In the genomic region with DNA sequence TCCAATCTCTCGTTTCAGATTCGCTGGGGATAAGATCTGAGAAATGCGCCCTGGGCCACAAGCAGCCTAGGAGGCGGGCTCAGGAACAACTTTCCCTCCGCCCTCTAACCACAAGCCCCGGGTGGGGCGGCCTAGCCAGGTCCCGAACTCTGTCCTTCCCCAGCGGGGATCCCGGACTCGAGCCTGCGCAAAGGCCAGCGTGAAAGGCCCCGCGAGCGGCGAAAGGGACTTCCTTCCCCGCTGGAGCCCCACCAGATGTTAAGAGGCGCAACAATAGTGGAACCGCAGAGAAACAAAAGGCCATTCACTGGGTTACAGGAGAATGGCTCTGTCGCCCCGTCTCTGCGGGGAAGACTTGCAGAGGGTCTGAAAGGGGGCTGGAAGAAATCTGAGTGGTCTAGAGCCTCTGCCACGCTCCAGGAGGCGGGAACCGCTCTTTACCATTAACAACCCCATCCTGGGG, we compare ENCODE assay signal across 8 mouse cellular contexts. TPM values are rescaled to one million over a fixed set of nuclear protein-coding genes. Genes with fewer than 3 reads are reported as not detected.
DNase-seq lines count a peak whose midpoint lies in the region; ATAC-seq and TF ChIP-seq lines count a peak whose summit lies in the region.

No protein-coding gene starts in this region.

- WGBS in embryonic facial prominence, embryonic 14.5 days = 0% methylated on average over 26 of the region's 26 CpGs
- WGBS in heart, embryonic 13.5 days = under 1% methylated on average over 26 of the region's 26 CpGs
- under 1% methylated on average over 26 of the region's 26 CpGs for WGBS in kidney, embryonic 15.5 days
- WGBS in lung, embryonic 14.5 days = under 1% methylated on average over 26 of the region's 26 CpGs
- WGBS in neural tube, embryonic 13.5 days = under 1% methylated on average over 26 of the region's 26 CpGs
- WGBS in thymus, adult 2 months = under 1% methylated on average over 26 of the region's 26 CpGs

- H3K79me2 ChIP-seq in C2C12 (ENCODE audit: control insufficient read depth, insufficient read depth) = no peaks in the 10 kb centered on the region

- H3K9me3 ChIP-seq in embryonic facial prominence, embryonic 14.5 days (ENCODE audit: control insufficient read depth, low read length) = no peaks in the 10 kb centered on the region
- H3K9me3 ChIP-seq in heart, embryonic 13.5 days = no peaks in the 10 kb centered on the region
- H3K9me3 ChIP-seq in kidney, embryonic 15.5 days (replicated peaks) = no peaks in the 10 kb centered on the region
- H3K9me3 ChIP-seq in lung, embryonic 14.5 days (ENCODE audit: low read depth, low read length) = no peaks in the 10 kb centered on the region
- H3K9me3 ChIP-seq in neural tube, embryonic 13.5 days = no peaks in the 10 kb centered on the region

- H3K4me2 ChIP-seq in embryonic facial prominence, embryonic 14.5 days (ENCODE audit: low read depth, low read length) = peak overlapping the region; percentile 92
- peak overlapping the region; percentile 95 for H3K4me2 ChIP-seq in heart, embryonic 13.5 days
- H3K4me2 ChIP-seq in kidney, embryonic 15.5 days = peak overlapping the region; percentile 94
- H3K4me2 ChIP-seq in lung, embryonic 14.5 days = peak overlapping the region; percentile 83
- H3K4me2 ChIP-seq in neural tube, embryonic 13.5 days = peak overlapping the region; percentile 97

- H3K27ac ChIP-seq in embryonic facial prominence, embryonic 14.5 days (replicated peaks; ENCODE audit: low read depth, low read length) = peak overlapping the region; percentile 84
- H3K27ac ChIP-seq in heart, embryonic 13.5 days (replicated peaks) = 0 out of 2 replicates have a peak overlapping the region, but pooled peaks have one; percentile 22
- peak overlapping the region; percentile 88 for H3K27ac ChIP-seq in kidney, embryonic 15.5 days
- H3K27ac ChIP-seq in lung, embryonic 14.5 days (ENCODE audit: low read depth) = peak overlapping the region; percentile 90
- peak overlapping the region; percentile 34 for H3K27ac ChIP-seq in neural tube, embryonic 13.5 days (replicated peaks)
- no peak overlapping the region for H3K27ac ChIP-seq in thymus, adult 2 months (ENCODE audit: control insufficient read depth, insufficient read depth, low read length)

- peak; percentile 14; the same call in 1 of the 2 replicates for TF ChIP-seq POLR2A in thymus, adult 2 months (IDR thresholded peaks at IDR 0.05; ENCODE audit: control insufficient read depth, extremely low read depth, insufficient read depth, low read length, poor library complexity)

- H3ac ChIP-seq in C2C12 (ENCODE audit: control insufficient read depth, insufficient read length, low read depth) = no peak overlapping the region

- no peak for TF ChIP-seq CTCF in C2C12 (IDR thresholded peaks at IDR 0.05; ENCODE audit: control insufficient read depth, insufficient read depth, insufficient read length)
- no peak for TF ChIP-seq CTCF in lung, embryonic 14.5 days (IDR thresholded peaks at IDR 0.05; ENCODE audit: low read depth)
- TF ChIP-seq CTCF in thymus, adult 2 months (IDR thresholded peaks at IDR 0.05; ENCODE audit: borderline replicate concordance, control insufficient read depth, extremely low read depth, insufficient read depth, low read length, poor library complexity) = 0 out of 2 replicates have a peak, but pooled peaks have one; percentile 18

- ATAC-seq in embryonic facial prominence, embryonic 14.5 days (ENCODE audit: low read depth) = peak; percentile 81
- ATAC-seq in heart, embryonic 13.5 days (ENCODE audit: extremely low read depth, insufficient number of reproducible peaks, low FRiP score, low TSS enrichment) = peak; percentile 51; the same call in 1 of the 2 replicates
- ATAC-seq in kidney, embryonic 15.5 days (replicated peaks; ENCODE audit: low FRiP score) = peak; percentile 71
- peak; percentile 81 for ATAC-seq in lung, embryonic 14.5 days (ENCODE audit: insufficient read depth)
- peak; percentile 64 for ATAC-seq in neural tube, embryonic 13.5 days (ENCODE audit: low read depth)

- no peaks in the 10 kb centered on the region for H3K79me3 ChIP-seq in C2C12 (ENCODE audit: low read depth)

- 0 out of 2 replicates have a peak, but pooled peaks cover 3% of the 10 kb centered on the region for H3K4me1 ChIP-seq in embryonic facial prominence, embryonic 14.5 days (ENCODE audit: control insufficient read depth, insufficient read depth, low read length)
- peaks cover 9% of the 10 kb centered on the region for H3K4me1 ChIP-seq in heart, embryonic 13.5 days
- H3K4me1 ChIP-seq in kidney, embryonic 15.5 days = peaks cover 20% of the 10 kb centered on the region
- H3K4me1 ChIP-seq in lung, embryonic 14.5 days (ENCODE audit: insufficient read depth) = no peaks in the 10 kb centered on the region
- H3K4me1 ChIP-seq in neural tube, embryonic 13.5 days (replicated peaks) = peaks cover 15% of the 10 kb centered on the region
- H3K4me1 ChIP-seq in thymus, adult 2 months (replicated peaks; ENCODE audit: control insufficient read depth, insufficient read depth, low read length) = peaks cover 7% of the 10 kb centered on the region; the same call in 1 of the 2 replicates

- no peaks in the 10 kb centered on the region for H3K27me3 ChIP-seq in C2C12 (ENCODE audit: control insufficient read depth, insufficient read depth, insufficient read length)
- H3K27me3 ChIP-seq in embryonic facial prominence, embryonic 14.5 days (replicated peaks; ENCODE audit: control insufficient read depth, insufficient read depth, low read length) = no peaks in the 10 kb centered on the region; the same call in 1 of the 2 replicates
- peaks cover 10% of the 10 kb centered on the region; the same call in 1 of the 2 replicates for H3K27me3 ChIP-seq in heart, embryonic 13.5 days (replicated peaks)
- 0 out of 2 replicates have a peak, but pooled peaks cover 6% of the 10 kb centered on the region for H3K27me3 ChIP-seq in kidney, embryonic 15.5 days
- no peaks in the 10 kb centered on the region for H3K27me3 ChIP-seq in lung, embryonic 14.5 days (ENCODE audit: insufficient read depth, low read length)
- 0 out of 2 replicates have a peak, but pooled peaks cover 5% of the 10 kb centered on the region for H3K27me3 ChIP-seq in neural tube, embryonic 13.5 days
- H3K27me3 ChIP-seq in thymus, adult 2 months (ENCODE audit: control insufficient read depth, insufficient read depth, low read length) = no peaks in the 10 kb centered on the region

- H3K4me3 ChIP-seq in C2C12 (ENCODE audit: insufficient read depth, poor library complexity, severe bottlenecking) = peak overlapping the region; percentile 23
- H3K4me3 ChIP-seq in embryonic facial prominence, embryonic 14.5 days (ENCODE audit: low read depth, low read length) = peak overlapping the region; percentile 64
- peak overlapping the region; percentile 63 for H3K4me3 ChIP-seq in heart, embryonic 13.5 days
- H3K4me3 ChIP-seq in kidney, embryonic 15.5 days (replicated peaks) = peak overlapping the region; percentile 68
- H3K4me3 ChIP-seq in lung, embryonic 14.5 days (ENCODE audit: low read depth, low read length) = peak overlapping the region; percentile 63
- H3K4me3 ChIP-seq in neural tube, embryonic 13.5 days = peak overlapping the region; percentile 59
- peak overlapping the region; percentile 64 for H3K4me3 ChIP-seq in thymus, adult 2 months (ENCODE audit: control insufficient read depth, insufficient read depth, low read length)

- peak; percentile 83 for DNase-seq in adrenal gland, postnatal 10 days
- peak; percentile 83 for DNase-seq in embryonic facial prominence, embryonic 14.5 days (ENCODE audit: low spot score)
- DNase-seq in lung, embryonic 14.5 days = peak; percentile 78
- peak; percentile 72 for DNase-seq in thymus, adult 2 months

- peak overlapping the region; percentile 75 for H3K9ac ChIP-seq in embryonic facial prominence, embryonic 14.5 days (ENCODE audit: low read depth, low read length)
- H3K9ac ChIP-seq in heart, embryonic 13.5 days = peak overlapping the region; percentile 84
- H3K9ac ChIP-seq in kidney, embryonic 15.5 days = peak overlapping the region; percentile 76
- H3K9ac ChIP-seq in lung, embryonic 14.5 days = peak overlapping the region; percentile 66
- H3K9ac ChIP-seq in neural tube, embryonic 13.5 days = peak overlapping the region; percentile 72

- no peaks in the 10 kb centered on the region for H3K36me3 ChIP-seq in C2C12 (ENCODE audit: control insufficient read depth, insufficient read depth)
- H3K36me3 ChIP-seq in embryonic facial prominence, embryonic 14.5 days (ENCODE audit: control insufficient read depth, insufficient read depth, low read length) = no peaks in the 10 kb centered on the region
- H3K36me3 ChIP-seq in heart, embryonic 13.5 days = no peaks in the 10 kb centered on the region
- no peaks in the 10 kb centered on the region for H3K36me3 ChIP-seq in kidney, embryonic 15.5 days
- no peaks in the 10 kb centered on the region for H3K36me3 ChIP-seq in lung, embryonic 14.5 days (ENCODE audit: insufficient read depth)
- H3K36me3 ChIP-seq in neural tube, embryonic 13.5 days = no peaks in the 10 kb centered on the region
- no peaks in the 10 kb centered on the region for H3K36me3 ChIP-seq in thymus, adult 2 months (ENCODE audit: control insufficient read depth, insufficient read depth, low read length)

TF ChIP-seq in C2C12, 6 proteins besides CTCF, POLR2A, EP300 and RAD21:
- TF ChIP-seq FOSL1 (IDR thresholded peaks at IDR 0.05; ENCODE audit: insufficient read depth, low read length, poor library complexity, severe bottlenecking) = no peak
- no peak for TF ChIP-seq CEBPB (IDR thresholded peaks at IDR 0.05; ENCODE audit: low read depth)
- no peak for TF ChIP-seq MAX (IDR thresholded peaks at IDR 0.05)
TF ChIP-seq in C2C12: peak in this region for 0.

RNA-seq across cellular contexts. Expression of gene Mob3b, which starts 1.1 kb away (rescaled TPM):
- 0.18 TPM for polyA plus RNA-seq in C2C12 (2012; fragmentation: generic; extraction: Trizol)
- total RNA-seq in adrenal gland, postnatal 10 days (2021) = 10 to 100 TPM; 20.9 to 24.1 TPM
- polyA plus RNA-seq in embryonic facial prominence, embryonic 14.5 days (2014; fragmentation: Nextera tagmentation; extraction: Ambion mirVana) = 6.3 and 7.2 TPM in 2 replicates
- 3.8 and 4.2 TPM in 2 replicates for polyA plus RNA-seq in heart, embryonic 13.5 days (2015; fragmentation: Nextera tagmentation; extraction: Ambion mirVana)
- 14.7 and 15.4 TPM in 2 replicates for polyA plus RNA-seq in kidney, embryonic 15.5 days (2015; fragmentation: Nextera tagmentation; extraction: Ambion mirVana)
- 14.0 and 14.9 TPM in 2 replicates for polyA plus RNA-seq in lung, embryonic 14.5 days (2014; fragmentation: Nextera tagmentation; extraction: Ambion mirVana)
- polyA plus RNA-seq in neural tube, embryonic 13.5 days (2015; fragmentation: Nextera tagmentation; extraction: Ambion mirVana) = 3.6 and 5.1 TPM in 2 replicates
- 2.6 and 2.8 TPM in 2 replicates for polyA plus RNA-seq in thymus, adult 2 months (2012; rRNA removed)

RNA-seq across cellular contexts. Expression of gene Ifnk, which starts 4.3 kb away (rescaled TPM):
- not detected for polyA plus RNA-seq in C2C12 (2012; fragmentation: generic; extraction: Trizol)
- not detected for total RNA-seq in adrenal gland, postnatal 10 days (2021)
- not detected in 2 replicates for polyA plus RNA-seq in embryonic facial prominence, embryonic 14.5 days (2014; fragmentation: Nextera tagmentation; extraction: Ambion mirVana)
- not detected in 2 replicates for polyA plus RNA-seq in heart, embryonic 13.5 days (2015; fragmentation: Nextera tagmentation; extraction: Ambion mirVana)
- polyA plus RNA-seq in kidney, embryonic 15.5 days (2015; fragmentation: Nextera tagmentation; extraction: Ambion mirVana) = 0.28 TPM in 1 of 2 replicates, not detected in the other
- polyA plus RNA-seq in lung, embryonic 14.5 days (2014; fragmentation: Nextera tagmentation; extraction: Ambion mirVana) = 0.32 and 0.39 TPM in 2 replicates
- not detected in 2 replicates for polyA plus RNA-seq in neural tube, embryonic 13.5 days (2015; fragmentation: Nextera tagmentation; extraction: Ambion mirVana)
- not detected in 2 replicates for polyA plus RNA-seq in thymus, adult 2 months (2012; rRNA removed)
